Mouse (Mus musculus): ENCODE results near the gene Msantd3.

DNA sequence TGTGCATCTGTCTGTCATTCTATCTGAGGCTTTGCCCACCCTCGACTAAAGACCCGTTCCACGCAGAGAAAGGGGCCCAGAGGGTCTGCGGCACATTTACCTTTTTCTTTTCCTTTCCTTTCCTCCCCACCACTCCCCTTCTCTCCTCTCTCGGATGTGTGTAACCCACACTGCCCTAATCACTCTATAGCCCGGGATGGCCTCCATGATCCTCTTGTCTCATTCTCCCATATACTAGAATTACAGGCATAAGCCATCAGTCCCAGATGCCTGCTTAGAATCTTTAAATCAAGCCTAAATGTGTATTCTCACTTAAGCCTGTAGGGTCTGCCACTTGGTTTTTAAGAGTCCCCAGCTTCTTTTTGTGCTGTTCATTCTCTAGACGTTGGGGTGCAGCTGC is 36.6 kb downstream of the Msantd3 start:
- TF ChIP-seq HCFC1 (IDR thresholded peaks at IDR 0.05; ENCODE audit: borderline replicate concordance, insufficient read depth, low read length): no peak
- no peak for TF ChIP-seq CHD2 (IDR thresholded peaks at IDR 0.05; ENCODE audit: low read depth, low read length)
- no peak for TF ChIP-seq ZNF384 (IDR thresholded peaks at IDR 0.05; ENCODE audit: low read depth, low read length)
- no peak for TF ChIP-seq MAFK (IDR thresholded peaks at IDR 0.05; ENCODE audit: insufficient read depth, low read depth, low read length)
- no peak for TF ChIP-seq ZC3H11A (IDR thresholded peaks at IDR 0.05; ENCODE audit: borderline replicate concordance, low read depth, low read length)
